Mouse (Mus musculus): ENCODE results near the gene Alkbh7.

Alkbh7 gene

DNA sequence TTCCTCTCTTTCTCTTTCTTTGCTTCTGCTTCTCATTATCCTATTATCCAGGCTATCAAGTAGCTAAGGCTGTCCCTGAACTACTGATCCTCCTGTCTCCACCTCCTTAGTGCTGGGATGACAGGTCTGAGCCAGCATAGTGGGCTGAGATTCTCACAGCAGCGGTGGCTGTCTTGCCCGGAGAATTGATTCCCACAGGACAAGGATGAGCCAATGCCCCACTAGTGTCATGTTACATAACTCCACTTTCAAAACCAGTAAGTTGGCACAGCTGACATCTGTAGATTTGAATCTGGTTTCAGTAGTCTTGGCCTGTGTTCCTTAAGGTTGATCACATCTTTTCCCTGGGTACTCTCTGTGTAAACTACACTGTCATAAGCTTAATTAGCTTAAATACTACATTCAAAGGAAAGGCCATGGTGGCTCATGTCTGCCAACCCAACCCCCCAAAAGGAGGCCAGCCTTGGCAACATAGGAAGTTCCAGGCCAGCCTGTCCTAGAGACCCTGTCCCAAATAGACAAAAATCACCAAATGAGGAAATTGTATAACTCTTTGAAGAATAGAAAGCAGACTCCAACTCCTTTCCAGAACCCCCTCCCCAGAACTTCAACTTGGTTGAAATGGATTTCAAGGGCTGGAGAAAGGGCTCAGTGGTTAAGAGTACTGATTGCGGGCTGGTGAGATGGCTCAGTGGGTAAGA is 10.9 kb upstream of the Alkbh7 start:
- no peak for DNase-seq (ENCODE audit: low spot score)

DNA sequence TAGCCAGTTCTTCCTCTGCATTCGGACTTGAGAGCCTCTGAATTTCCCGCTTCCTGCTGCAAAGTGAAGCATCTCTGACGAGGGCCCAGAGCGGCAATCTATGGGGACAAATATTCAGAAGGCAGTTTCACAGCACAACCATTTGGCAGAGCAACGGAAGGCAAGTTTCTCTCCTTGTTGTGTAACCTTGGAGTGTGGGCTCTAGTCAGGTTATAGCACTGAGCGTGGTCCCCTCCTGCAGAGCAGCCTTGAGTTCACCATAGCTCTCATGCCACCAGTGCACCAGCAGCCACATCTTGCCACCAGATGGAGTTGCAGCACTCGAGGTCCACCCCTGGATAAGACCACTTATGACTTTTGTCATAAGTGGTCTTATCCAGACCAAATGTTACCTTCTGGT is 8.7 kb upstream of the Alkbh7 start:
- no peak for DNase-seq (ENCODE audit: low spot score)

DNA sequence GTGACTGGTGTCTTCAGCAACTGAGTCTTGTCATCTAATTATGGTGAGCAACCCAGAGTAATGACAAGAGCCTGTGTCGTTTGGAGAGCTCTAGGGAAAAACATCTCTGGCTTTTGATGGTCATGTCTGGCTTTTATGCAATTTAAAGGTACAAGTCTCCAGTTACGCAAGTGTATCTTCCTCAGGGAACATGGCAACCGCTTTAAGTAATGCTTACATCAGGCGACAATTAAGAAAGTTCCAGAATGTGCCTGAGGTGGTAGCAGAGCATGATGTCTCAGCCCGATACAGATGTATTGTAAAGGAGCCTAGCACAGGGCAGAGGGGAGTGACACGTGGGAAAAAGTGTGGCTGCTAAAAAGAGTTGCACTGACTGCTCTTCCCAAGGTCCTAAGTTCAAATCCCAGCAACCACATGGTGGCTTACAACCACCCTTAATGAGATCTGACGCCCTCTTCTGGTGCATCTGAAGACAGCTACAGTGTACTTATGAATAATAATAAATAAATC is 8.2 kb upstream of the Alkbh7 start:
- DNase-seq (ENCODE audit: low spot score), result no peak

DNA sequence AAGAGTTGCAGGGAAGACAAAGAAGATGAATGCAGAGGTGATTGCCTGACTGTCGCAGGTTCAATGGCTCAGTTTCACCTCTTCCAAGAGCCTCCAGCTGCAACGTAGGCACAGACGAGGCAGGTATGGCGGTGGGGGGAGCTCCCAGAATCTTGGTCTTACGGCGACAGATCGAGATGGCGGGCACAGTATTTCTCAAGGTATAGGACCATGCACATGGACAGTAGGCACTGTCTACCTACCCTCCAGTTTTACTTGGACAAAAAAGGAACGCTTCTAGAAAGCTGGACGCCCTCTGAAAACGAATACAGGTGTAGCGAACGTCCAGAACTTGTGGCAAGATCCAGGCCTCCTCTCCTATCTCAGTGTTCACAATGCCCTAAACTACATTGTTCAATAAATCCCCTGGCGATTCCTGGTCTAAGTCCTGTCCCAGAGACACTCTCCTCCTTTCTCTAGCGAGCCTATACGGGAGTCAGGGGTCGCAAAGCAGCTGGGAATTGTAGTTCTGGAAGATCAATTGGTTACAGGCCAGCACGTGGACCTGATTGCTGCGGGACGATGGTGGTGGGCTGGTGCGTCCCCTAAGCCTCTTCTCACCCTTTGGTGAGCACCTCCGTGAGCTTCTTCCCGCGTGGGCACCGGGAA is 7.5 kb upstream of the Alkbh7 start:
- DNase-seq (ENCODE audit: low spot score), result peak; percentile 79

DNA sequence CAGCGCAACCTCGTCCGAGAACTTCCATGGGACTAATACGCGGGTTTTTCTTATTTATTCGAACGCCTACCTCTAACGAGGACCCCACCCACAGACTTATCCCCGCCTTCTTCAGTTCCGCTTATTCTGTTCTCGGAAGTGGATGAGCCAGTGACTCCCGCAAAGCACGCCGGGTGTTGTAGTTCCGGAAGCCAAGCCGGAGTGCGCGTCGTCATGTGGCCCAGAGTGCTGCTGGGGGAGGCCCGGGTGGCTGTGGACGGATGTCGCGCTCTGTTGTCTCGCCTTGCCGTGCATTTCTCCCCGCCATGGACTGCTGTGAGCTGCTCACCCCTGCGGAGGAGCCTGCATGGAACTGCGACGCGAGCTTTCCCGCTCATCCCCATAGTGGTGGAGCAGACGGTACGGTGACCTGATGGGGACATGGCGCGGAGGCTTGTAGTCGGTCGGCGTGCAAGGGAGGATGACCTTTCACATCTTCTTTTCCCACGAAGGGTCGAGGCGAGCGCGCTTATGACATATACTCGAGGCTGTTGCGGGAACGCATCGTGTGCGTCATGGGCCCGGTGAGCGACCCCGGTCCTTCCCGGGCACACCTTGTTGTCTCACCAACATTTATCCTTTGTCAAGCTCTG is 6.9 kb upstream of the Alkbh7 start, which contains the start of gene Clpp:
Gene Clpp, plus strand, starts transcription at position 191 of the 632 bp plus-strand sequence.
- DNase-seq (ENCODE audit: low spot score), result peak; percentile 87

DNA sequence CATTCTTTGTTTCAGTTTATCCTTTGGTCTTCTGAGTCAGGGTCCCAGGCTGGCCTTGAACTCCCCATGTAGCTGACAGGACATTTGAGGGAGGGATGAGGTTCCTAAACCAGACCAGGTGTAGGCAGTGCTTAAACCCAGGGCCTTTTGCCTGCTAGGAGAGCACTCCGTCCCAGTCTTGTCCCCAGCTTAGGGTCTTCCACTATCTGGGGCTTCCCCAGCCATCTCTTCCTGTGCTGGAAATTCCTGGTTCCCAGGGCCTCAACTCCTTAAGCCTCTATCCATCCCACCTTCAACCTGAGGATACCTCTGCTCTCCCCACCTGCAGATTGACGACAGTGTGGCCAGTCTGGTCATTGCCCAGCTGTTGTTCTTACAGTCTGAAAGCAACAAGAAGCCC is 6.2 kb upstream of the Alkbh7 start:
- DNase-seq (ENCODE audit: low spot score), result no peak

DNA sequence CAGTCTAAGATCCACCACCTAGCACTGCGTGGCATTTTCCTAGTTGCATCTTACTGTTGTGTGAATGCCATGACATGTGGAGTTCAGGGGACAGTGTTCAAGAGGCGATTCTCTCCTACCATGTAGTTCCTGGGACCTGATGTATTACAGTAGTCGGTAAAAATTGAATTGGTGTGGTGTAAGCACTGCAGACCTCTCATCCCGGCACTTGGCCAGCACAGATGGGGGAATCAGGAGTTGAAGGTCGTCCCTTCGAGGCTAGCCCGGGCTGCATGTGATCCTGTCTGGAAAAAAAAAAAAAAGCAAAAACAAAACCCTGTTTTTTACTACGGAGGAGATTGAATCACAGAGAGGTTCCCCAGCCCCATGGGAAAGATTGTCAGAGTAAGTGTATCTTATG is 2.1 kb upstream of the Alkbh7 start:
- no peak for DNase-seq (ENCODE audit: low spot score)

DNA sequence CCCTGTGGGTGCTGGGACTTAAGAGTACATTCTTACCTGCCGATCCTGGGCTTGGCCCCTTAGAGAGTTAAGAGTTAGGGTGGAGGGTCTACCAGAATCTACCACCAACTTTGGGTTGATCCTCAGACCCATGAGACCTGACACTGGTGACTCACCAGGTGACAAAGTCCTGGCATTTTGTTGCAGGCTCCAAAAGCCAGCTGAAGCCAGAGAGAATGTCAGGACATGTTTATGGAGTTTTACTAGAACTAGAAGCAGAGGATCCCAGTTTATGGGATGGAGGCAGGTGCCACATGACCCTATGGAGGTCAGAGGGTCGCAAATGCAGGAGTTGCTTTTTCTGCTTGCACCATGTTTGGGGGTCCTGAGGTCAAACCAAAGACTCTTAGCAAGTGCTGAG is 633 bp upstream of the Alkbh7 start:
- DNase-seq (ENCODE audit: low spot score), result no peak

DNA sequence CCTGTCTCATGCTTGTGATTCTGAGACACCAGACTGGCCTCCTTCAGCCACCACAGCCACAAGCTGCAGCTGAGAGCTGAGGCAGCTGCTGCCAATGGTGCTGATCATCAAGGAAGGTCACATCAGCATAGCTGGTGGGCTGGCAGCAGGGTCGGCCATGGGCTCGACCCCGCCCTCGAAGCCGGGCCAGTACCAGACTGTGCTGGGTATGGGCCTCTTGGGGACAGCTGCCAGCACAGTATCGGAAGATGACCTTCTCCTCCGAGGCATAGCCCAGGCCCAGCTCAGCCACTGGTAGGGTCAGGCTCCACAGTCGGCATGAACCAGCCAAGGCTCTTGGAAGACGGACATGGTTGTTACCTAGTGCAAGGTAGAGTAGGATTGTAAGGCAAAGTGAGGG is 2.3 kb downstream of the Alkbh7 start:
- no peak for DNase-seq (ENCODE audit: low spot score)

DNA sequence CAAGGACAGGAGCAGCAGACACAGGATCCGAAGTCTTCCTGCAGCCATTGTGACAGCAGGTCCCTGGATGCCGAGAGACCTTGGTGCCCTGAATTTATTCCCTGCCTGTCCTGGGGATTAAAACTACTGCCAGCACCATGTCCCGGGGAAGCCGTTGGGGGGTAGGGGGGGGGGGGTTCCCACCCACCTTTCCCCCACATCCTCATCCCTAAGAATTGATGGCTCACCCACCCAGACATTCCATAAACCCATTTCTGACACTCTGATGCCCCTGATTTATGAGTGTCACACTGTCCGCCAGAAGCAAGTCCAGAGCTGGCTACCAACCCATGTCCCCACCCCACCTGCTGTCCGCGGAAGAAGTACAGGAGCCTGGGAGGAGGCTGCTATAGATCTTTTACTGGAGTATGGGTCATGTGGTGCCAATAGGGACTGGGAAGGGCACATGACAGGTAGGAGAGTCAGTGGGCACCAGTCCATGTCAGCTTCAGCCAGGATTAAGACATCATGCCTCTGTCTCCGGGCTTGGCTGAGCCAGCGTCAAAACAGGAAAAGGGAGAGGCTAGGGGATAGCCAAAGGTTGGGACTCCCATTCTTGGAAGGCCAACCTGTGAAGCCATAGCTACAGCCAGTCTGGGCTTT is 3.0 kb downstream of the Alkbh7 start, which contains the start of gene Pspn:
Gene Pspn, minus strand, starts transcription at position 51 of the 642 bp plus-strand sequence.
- DNase-seq (ENCODE audit: low spot score), result no peak

DNA sequence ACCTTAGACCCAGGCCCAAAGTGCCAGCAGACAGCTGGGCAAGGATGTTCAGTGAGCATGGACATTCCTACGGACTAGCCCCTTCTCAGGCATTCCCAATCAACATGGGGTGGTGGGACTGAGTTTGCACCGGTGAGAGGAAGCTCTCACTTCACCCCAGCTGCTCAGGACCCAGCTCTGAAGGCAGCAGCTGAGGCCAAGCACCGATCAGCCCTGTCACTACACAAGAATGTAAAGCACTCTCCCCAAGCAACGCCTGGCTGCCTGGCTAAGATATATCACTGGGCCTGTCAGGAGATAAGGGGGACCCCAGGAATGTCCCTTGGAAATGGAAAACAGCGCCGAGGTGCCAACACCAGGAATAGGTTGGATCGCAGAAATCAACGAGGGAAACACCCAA is 4.1 kb downstream of the Alkbh7 start:
- DNase-seq (ENCODE audit: low spot score), result no peak

DNA sequence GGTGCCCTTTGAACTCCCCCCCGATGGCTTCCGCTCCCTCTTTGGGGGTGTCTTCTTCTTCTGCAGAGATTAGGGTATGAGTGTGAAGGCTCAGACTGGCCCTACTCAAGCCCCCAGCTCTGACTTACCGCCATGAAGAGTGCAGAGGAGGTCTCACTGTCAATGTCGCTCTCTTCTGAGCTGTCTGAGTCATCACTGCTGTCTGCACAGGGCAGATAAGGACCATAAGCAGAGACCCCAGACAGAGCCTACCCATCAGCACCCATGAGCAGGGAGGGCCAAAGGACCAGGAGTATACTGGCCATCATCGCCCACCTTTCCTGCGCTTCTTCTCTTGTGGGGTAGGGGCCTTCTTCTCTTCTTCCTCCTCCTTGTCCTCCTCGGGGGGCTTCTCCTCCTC is 6.9 kb downstream of the Alkbh7 start:
- no peak for DNase-seq (ENCODE audit: low spot score)

DNA sequence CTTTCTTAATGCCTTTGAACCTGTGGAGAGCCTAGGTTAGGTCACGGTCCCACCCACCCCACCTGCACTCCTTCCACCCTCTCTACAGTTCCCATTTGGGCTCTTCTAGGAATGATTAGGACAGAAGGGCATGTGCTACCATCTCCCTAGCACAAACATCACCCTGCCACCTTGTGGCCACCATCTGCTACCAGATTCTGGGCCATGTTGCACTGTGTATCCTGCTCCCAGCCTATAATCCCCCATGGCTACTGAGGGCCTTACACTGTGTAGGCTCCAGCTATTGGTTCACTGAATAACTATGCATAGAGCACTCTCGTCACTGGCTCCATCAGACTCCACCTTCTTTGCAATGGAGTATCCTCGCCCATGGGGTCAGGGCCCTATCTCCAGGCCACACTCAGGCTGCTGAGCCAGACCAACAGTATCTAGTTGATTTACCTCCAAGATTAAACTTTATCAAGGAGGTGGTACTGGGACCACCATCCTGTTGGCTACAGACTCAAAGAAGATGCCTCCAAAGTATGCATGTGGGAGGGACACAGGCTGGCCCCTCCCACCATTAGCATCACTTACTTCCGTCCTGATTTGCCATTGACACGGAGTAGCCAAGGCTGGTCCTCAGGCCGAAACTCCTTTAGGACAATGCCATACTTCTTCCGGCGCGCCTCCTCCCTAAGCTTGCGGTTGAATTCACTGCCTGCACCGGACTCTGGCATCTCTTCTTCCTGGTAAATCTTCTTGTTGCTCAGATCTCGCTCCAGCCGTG is 10.2 kb downstream of the Alkbh7 start:
- DNase-seq (ENCODE audit: low spot score), result no peak

DNA sequence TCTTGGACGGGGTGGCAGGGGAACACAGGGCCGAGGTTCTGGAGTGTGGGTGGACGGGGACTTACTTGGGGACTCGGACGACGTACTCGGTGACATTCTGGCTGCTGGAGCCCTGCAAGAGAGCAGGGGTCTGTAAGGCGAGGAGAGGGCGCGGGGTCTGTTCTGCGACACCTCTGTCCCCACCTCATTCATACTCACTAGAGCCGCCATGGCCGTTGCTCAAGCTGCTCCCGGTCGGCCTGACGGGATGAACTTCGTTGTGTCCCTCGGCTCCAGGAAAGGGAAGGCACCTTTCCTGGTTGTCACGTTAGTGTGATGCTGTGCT is 13.7 kb downstream of the Alkbh7 start:
- DNase-seq (ENCODE audit: low spot score), result no peak

DNA sequence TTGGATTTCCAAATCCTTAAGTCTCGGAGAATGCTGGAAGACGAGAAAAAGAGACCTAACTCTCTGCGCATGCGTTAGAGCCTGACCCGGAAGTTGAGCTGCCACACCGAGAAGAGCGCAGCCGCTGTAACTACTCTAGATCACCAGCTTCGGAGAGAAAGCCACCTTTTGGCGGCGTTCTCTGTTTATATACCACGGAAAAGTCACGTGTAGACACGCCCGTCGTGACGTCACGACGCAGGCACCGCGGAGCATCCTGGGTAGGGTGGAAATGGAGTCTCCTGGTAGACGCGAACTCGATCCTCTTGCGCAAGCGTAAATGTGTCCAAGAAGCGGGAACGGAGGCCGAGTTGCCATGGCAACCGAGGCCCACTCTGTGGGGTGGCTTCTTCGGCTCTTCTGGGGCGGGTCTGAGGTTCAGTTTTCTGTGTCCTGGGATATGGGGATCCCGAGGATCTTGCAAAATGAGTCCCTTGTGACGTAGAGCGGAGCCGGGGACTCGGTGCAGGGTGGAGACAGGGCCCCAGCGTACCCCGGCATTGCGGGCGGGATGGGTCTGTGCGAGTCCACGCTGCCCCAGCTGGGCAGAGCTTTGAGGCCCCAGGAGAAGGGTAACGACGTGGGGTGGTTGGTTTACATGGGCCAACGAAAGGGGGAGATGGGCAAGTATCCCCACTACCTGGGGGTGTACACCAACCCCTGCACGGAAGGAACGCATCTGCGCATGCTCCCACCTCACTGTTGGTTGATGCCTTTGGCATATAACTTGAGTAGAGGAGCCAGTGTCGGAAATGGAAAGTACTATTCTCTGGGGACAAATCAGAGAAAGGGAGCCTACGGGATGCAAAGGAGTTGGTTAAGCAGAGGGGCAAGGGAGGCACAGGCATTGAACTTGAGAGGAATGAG is 14.3 kb downstream of the Alkbh7 start, which contains the start of the genes Gtf2f1 and Gm17949:
Gene Gtf2f1, minus strand, starts transcription at position 53 of the 906 bp plus-strand sequence.
Gene Gm17949, plus strand, starts transcription at position 234 of the 906 bp plus-strand sequence.
- DNase-seq (ENCODE audit: low spot score), result peak; percentile 93

DNA sequence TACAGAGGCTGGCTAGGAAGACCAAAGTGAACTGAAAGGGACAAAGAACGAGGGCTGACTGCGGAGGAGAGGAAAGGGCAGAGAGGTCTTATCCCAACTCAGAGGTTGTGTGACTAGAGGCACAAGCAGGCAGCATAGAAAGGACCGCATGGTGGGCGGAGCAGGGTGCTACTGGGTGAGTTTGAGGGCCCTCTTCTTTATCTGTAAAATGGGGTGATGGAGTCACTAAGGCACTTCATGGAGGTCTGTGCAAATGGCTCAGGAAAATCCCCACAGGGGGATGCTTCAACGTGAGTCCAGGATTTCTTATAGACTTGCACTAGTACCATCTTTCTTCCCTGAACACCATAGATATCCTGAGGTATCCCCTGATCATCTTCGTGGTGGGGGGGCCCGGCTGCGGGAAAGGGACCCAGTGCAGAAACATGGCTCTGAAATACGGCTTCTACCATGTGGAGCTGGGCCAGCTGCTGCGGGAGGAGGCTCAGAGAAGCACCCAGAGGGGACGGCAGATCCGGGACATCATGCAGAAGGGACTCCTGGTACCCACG is 15.2 kb downstream of the Alkbh7 start:
- no peak for DNase-seq (ENCODE audit: low spot score)

DNA sequence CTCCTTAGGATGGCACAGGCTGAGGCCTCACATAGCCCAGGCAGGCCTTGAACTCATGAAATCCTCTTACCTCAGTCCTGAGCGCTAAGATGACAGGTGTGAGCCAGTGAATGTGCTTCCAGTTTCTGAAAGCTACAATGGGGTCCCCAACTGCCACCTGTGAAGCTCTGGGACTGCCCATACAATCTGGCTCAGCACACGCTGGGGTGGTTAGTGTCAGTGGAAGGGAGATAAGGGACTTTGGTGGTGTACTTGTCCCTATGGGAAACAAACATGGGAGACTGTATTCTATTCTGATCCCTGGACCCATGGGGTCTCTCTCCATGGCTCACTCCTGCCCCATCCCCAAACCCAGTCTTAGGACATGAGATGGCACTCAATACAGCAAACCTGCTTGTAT is 22.6 kb downstream of the Alkbh7 start:
- no peak for DNase-seq (ENCODE audit: low spot score)

DNA sequence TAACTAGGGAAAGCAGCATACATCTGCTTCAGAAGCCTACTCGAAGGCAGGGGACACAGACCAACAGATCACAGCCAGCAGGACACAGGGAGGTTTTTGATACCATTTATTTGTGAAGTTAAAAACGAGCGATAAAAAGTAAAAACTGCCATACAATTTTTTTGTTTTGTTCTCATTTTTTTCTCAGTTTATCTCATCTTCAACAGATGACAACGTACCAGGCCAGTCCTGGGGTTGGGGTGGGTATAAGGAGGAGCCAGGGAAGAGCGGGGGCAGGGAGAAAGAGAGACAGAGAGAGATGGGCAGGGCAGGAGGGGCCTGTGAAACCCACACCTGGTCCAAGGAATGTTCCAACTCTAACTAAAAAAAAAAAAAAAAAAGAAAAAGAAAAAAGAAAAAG is 23.8 kb downstream of the Alkbh7 start:
- no peak for DNase-seq (ENCODE audit: low spot score)

DNA sequence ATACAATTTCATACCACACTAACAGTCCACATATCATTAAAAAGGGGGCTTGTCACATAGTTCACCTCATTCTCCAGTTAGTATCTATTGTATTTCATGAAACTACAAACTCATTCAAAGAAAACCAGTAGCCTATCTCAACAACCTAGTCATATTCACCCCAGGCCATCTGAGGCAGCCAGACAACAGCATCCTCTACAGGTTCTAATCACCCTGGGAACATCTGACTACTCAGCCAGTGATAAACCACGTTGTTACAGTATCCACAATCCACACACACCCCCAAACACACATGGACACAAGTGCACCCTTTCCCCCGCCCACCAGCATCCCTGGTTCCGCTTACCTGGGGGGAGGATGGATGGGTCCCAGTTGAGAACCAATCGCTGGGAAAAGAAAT is 30.3 kb downstream of the Alkbh7 start:
- DNase-seq (ENCODE audit: low spot score), result no peak

DNA sequence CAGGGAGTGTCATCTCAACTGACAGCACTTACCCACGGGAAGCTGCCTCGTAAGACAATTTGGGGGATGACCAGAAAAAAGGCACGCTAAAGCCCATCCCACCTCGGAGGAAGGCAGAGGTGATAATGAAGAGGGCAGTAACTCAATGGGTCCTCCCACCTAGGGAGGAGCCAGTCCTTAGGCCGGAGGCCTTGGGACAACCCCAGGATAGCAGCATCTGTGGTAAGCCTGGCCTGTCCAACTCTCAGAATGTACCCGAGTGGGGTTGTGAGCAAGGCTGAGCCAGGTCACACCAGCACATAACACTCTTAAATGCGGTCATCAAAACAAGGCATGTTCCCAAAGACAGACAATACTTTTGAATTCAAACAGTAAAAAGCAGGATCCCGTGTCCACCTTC is 32.6 kb downstream of the Alkbh7 start:
- no peak for DNase-seq (ENCODE audit: low spot score)
